Mouse (Mus musculus): ENCODE data around the gene Olfr1289.

Gene Olfr1289

DNA sequence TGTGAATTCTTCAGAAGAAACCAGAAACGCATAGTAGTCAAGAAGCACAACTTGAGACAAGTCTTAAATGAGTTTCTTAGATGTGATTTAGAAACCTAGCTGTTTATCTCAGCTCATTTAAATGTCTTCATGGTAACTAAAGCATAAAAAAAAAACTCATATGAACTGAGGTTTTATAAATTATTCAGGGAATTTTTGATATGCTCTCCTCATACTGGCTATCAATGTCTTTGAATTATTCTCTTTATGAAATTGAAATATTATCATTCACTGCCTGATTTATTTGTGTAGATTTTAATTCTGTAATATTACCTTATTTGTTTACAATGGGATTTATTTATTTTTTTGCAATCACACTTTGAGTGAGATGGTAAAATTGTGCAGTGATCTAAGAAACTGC lies at the start of gene Olfr1289:
Olfr1289 (plus strand) TSS at position 301 of the 400 bp plus-strand sequence.
- no peak for DNase-seq (ENCODE audit: low spot score)

DNA sequence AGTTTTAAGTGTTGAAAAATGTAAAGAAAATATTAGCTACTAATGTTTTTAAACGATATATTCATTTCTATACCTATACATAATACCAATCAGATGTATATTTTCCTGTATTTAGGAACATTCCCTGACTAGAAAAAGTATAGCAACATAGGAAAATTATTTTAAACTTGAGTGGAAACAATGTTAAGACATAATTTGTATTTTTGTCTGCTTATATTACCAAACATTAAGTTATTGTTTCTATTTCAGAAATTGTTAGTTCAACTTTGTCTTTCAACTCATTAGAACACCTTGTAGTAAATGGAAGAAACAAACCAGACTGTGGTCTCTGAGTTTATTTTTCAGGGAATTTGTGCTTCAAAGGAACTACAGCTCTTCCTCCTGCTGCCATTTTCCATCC lies 31.8 kb upstream of the Olfr1289 start, which contains the start of gene Olfr1287:
Olfr1287 (plus strand) TSS at position 301 of the 400 bp plus-strand sequence.
- no peak for DNase-seq (ENCODE audit: low spot score)

DNA sequence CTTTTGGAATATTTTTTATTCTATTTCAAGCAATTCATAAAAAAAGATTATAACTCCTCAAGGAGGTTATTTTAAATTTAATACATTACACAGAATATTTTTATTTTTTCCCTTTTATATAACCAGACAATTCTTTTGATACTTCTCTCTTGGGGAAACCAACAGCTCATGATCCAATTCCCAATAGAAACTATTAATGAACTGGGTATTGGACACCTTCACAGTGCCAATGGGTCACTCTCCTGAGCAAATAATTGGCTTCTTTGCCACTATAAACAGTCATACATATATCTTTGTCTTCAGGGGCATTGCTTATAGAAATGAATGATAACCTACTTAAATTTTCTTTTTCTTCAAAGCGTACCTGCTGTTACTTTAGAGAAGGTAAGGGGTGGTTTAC lies 6.8 kb upstream of the Olfr1289 start, which contains the start of gene Olfr1288:
Olfr1288 (plus strand) TSS at position 301 of the 400 bp plus-strand sequence.
- DNase-seq (ENCODE audit: low spot score) = no peak

DNA sequence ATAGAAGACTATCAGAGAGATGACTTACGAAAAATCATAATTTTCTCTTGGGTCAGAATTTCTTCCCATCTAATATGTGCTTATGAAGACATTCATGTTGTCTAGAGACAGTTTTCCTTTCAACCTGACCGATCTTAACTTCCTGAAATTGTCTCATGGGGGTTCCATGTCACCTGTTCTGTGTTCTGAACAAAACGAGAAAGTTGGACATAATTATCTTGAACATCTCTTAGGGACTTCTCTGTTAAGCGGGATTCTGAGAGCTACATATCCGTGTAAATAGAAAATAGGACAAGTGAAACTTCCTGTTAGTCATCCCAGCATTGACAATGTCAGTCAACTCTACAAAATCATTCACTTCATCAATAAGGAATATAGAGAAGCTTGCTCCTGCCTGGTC lies 13.1 kb downstream of the Olfr1289 start, which contains the start of gene Olfr1290:
Olfr1290 (minus strand) TSS at position 101 of the 400 bp plus-strand sequence.
- DNase-seq (ENCODE audit: low spot score) = no peak

- no peak for DNase-seq (ENCODE audit: low spot score)
Measured at GRCm38 (mm10) chr2:111496880-111497279, 16.3 kb downstream of the Olfr1289 start, which contains the start of gene Olfr1291-ps1. TSS of gene Olfr1291-ps1 (plus strand) at chr2:111497180.

DNA sequence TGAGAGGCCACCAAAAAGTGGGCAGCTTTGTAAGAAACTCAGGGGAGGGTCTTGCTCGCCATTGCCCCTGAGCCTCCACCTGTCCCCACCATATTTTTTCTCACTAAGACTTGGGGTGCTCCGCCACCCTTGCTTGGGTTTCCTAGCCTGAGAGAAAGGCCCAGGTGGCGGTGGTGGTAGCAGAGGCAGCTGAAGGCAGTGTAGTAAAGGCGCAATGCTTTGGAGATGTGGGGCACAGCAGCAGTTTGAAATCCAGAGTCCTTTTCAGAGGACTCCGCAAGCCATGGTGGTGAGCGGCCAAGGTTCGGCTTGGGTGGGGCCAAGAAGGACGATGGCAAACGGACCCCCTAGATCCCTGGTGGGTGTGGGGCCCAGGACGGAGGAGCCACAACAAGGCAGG lies 36.8 kb downstream of the Olfr1289 start:
- no peak for DNase-seq (ENCODE audit: low spot score)

DNA sequence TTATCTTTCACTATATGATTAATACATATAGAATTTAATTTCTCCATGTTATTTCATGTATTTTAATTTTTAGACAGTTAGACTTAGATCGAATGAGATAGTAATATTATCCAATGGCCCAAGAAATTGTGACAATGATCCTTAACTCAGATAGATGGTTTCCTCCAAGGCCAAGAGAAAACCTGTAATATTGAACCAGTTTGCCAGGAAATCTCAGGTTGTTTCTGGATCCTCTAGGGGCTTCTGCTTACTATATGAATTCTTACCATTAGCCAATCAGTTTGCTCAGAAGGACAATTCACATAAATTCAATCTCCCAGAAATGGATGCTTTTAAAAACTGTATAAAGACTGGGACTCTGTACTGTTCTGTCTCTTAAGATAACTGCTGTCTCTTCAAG lies 44.3 kb downstream of the Olfr1289 start, which contains the start of gene Olfr1293-ps:
Olfr1293-ps (plus strand) TSS at position 301 of the 400 bp plus-strand sequence.
- DNase-seq (ENCODE audit: low spot score) = no peak

Data from urinary bladder, postnatal 10 days (tissue).